Mouse (Mus musculus): ENCODE results near the gene Zfp385a.

The Zfp385a gene

DNA sequence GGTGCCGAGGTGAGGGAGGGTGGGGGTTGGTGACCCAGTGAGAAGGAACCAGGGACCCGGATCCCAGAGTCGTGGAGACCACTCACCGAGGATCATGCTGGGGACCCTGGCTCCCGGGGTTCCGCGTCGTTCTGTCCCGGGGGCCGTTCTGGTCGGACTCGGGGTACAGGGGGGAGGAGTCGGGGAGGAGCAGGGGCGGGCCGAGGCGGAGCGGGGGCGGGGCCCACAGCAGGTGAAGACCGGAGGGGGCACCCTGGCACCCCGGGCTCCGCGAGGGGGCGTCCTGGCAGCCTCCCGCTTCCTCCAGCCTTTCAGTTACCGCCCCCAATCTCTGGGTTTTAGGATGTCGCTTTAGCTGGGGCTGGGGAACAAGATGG lies at the start of gene Zfp385a:
TSS of gene Zfp385a (minus strand) at position 133 of the 377 bp plus-strand sequence.
- peak; percentile 52 for DNase-seq (ENCODE audit: low spot score)

DNA sequence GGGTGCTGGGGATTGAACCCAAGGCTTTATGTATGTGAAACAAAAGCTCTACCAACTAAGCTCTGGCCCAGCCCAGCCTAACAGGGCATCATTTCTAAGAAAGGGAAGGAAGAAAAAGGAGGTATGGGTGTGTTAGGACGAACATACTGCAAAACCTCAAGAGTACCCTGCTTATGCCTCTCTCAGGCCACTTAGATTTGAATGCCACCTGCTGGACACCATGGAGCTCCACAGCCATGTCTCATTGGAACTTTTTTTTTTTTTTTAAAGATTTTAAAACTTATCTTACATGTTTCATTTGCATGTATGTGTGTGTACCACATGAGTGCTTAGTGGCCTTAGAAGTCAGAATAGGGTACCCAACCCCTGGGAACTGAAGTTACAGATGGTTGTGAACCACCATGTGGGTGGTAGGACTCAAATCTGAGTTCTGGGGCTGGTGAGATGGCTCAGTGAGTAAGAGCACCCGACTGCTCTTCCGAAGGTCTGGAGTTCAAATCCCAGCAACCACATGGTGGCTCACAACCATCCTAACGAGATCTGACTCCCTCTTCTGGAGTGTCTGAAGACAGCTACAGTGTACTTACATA lies 48.8 kb upstream of the Zfp385a start:
- DNase-seq (ENCODE audit: low spot score): no peak

DNA sequence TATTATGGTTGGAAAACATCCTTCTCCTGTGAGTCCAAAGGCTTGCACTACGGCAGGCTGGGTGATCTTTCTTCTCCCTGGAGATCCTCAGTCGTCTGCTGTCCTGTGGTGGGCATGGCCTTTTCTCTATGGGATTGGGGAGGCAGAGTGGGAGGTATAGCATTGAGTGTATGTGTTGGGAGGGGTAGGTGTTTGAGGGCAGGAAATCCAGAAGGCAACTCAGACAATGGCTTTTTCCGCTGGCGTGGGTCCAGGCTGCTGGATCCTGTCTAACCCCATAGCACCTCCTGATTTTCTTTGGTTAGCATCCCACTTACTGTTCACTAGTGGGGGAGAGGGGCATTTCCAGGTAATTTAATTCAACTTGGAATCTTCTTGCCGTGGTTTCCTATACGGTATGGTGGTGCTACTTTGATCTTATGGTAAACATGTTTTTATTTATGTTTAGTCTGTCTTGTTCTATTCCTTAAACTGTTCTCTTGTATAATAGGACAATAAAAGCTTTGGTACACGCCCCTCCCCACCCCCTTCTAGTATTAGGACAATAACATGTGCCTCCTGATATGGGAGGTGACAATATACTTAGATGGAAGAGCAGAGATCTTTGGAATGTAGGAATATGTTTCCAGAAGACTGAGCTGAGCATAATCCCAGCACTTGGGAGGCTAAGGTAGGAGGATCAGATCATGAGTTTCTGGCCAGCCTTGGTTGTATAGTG lies 44.0 kb upstream of the Zfp385a start:
- DNase-seq (ENCODE audit: low spot score): no peak

DNA sequence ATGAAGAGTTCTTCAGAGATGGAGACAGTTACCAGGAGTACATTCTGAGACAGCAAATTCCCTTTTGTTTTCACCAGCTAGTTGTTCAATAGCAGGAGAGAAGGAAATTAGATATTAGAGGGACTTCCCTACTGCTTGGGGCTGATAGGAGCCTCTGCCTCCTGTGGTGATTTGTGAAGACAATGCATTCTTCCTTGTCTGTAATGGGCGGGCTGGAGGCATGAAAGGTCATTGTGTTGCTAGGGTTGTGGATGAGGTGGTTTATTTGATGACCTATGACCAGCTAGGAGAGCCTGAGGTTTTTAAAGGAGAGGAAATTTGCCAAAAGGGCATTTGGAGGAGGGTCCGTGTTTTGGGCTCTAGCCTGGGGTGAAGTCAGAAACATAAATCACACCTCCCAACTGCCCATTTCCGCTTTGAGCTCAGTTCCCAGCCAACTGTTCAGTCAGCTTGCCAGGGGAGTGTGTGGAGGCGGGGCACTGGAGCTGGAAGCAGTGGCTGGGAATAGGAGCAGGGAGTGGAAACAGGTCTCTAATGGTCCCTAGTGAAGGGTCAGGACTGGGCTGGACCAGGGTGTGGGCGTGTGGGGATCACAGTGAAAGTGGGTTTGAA lies 43.0 kb upstream of the Zfp385a start:
- DNase-seq (ENCODE audit: low spot score): no peak

DNA sequence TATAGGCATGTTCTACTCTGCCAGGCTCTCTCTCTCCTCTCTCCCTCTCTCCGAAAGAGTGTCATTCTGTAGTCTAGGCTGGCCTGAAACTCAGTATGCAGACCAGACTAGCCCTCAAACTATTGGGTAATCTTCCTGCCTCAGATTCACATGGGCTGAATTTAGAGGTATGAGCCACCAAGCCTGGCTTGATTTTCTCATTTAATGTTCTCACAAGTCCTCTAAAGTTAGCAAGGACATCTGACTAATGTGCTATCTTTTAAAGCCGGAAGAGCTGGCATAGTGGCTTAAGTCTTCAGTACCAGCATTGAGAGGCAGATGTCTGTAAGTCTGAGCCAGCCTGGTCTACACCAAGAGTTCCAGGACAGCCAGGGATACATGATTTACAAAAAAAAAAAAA lies 42.2 kb upstream of the Zfp385a start:
- DNase-seq (ENCODE audit: low spot score): no peak

DNA sequence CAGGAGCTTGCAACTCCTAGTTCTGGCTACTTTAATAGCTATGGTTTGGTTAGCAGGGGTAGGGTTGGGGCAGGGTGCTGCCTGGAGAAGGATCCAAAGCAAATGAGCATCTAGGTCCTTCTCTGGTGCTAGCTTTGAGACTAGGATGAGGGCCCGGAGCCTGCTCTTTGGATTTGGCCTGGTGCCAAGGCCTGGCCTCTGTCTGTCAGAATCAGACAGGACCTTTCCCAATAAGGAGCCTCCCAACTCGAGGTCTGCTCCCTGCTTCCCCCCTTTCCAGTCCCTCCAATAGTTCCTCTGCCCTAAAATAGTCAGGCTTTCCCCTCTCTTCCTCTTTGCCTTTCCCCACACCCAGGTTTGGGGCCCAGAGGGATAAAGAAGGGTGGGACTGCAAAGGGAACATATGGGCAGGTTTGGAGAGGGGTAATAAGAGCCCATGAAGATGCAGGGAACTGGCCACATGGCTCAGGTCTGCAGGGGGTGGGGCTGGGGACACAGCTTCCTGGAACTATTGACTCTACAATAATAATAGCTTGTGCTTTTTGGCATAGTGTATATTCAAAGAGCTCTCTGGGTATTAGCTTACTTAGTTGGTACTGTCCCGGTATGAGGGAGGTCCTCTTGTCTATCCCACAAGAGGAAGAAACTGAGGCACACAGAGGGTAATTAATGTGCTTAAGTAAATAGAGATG lies 38.9 kb upstream of the Zfp385a start:
- DNase-seq (ENCODE audit: low spot score): no peak

DNA sequence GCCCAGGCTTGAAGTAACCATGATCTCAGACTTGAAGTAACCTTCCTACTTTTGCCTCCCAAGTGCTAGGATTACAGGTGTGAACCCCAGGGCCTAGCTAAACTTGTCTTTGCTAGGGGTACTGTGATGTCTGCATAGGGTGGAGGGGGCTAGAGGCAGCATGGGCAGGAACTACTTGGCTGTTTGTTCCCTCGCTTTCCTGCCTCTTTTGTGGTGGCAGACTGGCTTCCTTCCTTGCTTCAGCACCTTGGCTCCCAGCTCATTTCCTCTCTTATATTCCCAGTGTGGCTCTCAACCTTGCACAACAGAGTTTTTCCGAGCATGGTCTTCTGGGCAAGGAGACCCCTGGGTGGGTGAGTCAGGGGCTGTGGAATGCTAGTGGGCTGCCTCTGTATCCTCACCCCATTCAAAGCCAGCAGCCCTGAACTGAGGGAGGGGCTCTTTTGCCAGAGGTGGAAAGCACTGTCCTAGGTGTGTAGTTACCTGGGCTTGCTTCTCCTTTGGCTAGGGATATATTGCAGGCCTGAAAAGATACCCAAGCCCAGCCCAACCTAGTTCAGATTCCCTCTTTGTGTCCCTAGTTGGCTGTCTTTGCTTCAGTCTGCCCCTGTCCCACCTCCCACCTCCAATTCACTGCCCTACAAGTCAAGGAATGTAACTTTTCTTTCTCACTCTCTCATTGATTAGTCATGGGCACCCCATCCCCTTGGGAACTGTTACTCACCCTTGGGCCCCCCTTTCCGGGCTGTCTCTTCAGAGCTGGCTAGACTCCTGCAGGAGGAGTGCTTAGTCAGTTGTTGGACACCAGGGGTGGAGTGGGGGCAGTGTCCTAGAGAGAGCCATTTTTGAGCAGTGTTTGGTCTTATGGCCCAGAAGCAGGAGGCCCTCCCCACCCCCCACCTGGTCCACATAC lies 38.1 kb upstream of the Zfp385a start:
- no peak for DNase-seq (ENCODE audit: low spot score)

DNA sequence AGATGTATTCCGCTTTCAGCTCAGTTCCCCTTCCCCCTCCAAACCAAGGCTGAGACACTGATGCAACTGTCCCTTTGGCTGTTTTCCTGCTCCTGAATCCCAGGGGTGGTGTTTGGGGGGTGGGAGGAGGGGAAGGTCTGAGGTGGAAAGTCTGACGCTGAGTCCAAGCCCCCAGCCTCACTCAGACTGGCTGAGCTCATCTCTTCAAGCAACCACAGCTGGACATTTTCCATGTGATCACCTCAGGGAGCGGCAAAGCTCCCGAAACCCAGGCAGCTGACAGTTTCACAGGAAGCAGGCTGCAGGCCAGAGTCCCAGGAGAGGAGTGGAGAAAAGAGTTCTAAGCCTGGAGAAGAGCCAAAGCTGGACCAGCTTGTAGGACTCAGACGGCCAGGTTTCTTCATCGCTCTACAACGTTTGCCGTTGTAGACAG lies 37.0 kb upstream of the Zfp385a start:
- no peak for DNase-seq (ENCODE audit: low spot score)

DNA sequence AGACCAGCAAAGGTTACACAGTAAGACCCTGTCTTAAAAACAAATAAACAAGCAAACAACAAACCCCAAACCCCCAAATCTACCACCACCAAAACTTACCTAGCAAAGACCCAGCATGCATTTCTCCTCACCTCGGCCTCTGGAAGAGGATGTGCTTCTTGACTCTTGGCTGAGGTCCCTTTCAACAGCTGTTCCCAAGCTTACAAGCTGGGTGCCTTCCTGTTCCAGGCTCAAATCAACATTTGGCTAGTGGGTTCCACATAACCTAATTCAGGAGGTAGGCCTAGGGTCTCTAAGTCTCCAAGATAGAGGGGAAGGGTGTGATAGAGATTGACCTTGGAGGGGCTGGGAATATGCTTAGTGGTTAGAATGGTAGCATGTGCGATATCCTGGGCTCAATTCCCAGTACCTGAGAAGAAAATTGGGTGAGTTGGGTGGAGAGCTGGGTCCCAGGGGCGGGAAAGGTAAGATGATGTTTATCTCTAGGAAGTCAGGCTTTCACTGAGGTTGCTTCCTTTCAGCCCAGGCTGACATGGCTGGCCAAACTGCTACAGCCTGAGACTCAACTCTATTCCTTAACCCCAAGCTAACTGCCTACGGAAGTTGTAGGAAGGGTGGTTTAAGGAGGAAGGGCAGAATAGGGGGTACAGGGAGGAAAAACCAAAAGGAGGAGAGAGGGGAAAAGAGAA lies 35.4 kb upstream of the Zfp385a start:
- DNase-seq (ENCODE audit: low spot score): no peak

DNA sequence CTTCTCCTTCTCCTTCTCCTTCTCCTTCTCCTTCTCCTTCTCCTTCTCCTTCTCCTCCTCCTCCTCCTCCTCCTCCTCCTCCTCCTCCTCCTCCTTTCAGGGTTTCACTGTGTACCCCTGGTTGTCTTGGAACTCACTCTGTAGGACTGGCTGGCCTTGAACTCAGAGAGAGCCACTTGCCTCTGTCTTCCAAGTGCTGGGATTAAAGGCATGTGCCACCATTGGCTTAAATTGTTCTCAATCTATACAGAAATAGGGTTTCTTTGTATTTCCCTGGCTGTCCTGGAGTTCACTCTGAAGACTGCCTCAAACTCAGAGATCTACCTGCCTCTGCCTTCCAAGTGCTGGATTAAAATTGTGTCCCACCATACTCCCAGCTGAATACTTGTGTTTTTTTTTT lies 32.6 kb upstream of the Zfp385a start:
- DNase-seq (ENCODE audit: low spot score): no peak

DNA sequence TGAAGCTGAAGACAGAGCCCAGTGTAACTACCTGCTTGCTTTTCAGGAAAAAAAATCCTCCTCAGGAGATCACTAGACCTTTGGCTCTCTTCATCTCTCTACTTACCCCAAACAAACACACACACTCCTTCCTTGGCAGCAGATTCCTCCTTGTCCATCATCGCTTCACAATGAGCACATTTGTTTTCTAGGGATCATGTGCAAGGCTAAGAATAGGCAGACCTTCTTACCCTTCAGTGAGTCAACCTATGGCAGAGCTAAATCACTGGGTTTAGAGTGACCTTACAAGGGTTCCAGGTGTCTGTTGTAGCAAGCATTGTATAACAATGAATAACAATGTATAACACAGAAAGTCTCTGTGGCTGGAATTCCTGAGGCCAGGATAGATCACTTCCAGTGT lies 31.8 kb upstream of the Zfp385a start:
- DNase-seq (ENCODE audit: low spot score): no peak

DNA sequence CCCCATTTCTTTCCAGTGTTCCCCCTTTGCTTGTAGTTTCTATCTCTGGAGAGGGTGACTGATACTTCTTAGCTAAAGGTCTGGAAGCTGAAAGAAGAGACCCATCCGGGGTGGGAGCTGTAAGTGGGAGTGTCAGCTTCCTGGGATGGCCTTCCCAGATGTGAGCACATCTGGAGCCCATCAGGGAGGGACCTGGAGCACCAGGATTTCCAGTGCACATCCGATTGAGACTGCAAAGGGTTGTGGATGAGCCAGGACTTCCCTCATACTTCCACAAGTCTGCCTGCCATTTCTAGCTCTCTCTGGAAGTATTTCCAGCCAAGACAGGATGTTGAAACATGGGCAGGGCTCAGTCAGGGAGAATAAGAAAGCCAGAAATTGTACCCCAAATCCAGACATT lies 31.3 kb upstream of the Zfp385a start:
- DNase-seq (ENCODE audit: low spot score): no peak

DNA sequence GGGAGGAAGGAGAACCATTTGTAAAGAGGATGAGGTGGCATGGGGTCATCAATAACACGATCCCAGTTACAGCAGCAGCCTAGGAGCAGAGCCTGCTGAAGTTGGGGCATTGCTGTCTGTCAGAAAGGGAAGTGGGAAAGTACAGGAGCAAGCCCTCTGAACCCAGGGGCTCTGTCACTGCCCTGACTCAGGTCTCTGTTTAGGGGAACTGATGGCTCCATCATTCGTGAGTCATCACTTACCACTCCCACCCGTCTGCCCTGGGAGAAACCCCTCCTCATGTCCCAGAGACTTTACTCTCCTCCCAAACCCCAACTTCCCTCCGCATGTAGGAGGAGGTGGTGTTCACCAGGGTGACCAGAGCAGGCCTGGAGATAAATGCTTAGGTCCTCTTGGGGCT lies 30.6 kb upstream of the Zfp385a start:
- DNase-seq (ENCODE audit: low spot score): no peak

DNA sequence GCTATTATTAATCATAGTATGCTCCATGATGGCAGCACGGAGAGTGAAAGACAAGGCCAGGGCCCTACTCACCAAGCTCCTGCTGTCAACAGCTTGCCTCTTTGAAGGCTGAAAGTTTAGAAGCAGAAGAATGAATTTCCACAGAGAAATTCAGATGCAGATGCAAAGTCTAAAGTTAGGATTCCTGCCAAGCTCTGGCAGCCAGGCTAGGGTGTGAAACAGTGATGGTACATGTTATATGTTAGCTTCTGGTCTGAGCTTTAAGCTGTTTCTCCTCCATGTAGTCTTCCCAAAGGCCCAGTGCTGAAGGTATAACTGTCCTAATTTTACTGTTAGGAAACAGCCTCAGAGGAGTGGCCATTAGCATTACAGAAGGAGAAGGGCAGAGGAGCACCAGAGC lies 29.2 kb upstream of the Zfp385a start:
- DNase-seq (ENCODE audit: low spot score): no peak

DNA sequence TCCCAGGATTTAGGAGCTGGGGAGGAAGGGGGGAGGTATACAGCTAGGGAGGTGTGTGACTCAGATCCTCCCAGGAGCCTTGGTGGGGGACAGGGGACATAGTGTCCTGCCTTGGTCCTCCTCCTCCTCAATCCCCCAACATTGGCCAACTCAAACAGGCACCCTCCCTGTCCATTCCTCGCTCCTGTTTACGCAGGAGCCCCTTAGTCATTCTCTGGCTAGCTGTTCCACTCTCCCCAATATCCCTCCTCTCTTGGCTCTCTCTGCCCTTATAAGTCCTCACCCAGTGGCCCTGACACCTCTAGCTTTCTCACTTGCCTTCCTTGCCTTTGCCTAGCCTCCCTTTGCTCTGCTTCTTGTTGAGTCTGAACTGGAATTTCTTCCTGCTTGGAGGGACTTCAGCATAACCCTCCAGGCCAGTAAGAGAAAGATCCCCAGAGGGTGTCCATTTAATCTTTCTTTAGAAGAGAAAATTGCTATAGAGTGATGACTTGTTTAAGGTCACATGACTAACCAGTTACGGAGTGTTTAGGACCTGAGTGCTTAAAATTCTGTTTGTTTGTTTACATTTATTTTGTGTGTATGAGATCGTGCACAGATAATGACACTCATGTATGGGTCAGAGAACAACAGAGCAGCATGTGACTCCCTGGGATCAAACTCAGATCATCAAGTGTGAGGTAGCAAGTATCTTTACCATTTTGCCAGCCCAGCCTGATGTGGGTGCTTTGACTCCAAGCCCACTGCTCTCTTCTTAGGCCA lies 28.5 kb upstream of the Zfp385a start:
- DNase-seq (ENCODE audit: low spot score): no peak

DNA sequence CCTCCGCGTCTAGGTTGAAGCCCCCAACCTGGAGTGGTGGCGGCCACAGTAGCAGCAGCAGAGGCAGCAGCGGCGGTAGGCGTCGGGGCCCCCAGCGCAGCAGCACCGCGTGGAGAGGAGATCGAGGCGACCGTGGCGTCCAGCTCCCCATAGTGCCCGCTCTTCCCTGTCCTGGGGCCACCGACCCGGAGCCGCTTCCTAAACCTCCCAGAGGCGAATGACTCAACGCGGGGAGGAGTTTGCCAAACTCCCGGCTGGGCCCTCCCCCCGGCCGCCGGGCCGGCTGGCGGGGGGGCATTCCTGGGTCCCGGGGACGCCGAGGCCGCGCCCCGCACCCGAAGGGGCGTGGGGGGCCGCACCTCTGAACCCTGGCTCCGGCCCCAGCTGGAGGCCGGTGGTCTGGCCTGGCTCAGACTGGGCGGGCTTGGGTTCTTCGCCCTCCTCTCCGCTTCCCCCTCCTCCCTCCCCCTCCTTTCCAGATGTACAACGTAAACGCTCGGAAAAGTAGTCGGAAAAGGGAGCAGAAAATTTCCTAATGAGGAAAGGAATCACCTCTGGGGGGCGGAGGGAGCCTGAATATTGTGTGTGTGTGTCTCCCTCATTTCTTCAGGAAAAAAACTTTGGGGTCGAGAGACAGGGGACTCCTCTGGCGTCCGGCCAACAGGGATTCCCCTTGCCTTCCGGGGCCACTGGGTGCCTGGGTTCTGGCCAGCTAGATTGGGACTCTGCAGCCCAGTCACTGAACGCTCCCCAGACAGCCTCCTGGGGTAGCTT lies 26.7 kb upstream of the Zfp385a start, which contains the start of gene Itga5:
TSS of gene Itga5 (minus strand) at position 388 of the 774 bp plus-strand sequence.
- DNase-seq (ENCODE audit: low spot score): peak; percentile 79

DNA sequence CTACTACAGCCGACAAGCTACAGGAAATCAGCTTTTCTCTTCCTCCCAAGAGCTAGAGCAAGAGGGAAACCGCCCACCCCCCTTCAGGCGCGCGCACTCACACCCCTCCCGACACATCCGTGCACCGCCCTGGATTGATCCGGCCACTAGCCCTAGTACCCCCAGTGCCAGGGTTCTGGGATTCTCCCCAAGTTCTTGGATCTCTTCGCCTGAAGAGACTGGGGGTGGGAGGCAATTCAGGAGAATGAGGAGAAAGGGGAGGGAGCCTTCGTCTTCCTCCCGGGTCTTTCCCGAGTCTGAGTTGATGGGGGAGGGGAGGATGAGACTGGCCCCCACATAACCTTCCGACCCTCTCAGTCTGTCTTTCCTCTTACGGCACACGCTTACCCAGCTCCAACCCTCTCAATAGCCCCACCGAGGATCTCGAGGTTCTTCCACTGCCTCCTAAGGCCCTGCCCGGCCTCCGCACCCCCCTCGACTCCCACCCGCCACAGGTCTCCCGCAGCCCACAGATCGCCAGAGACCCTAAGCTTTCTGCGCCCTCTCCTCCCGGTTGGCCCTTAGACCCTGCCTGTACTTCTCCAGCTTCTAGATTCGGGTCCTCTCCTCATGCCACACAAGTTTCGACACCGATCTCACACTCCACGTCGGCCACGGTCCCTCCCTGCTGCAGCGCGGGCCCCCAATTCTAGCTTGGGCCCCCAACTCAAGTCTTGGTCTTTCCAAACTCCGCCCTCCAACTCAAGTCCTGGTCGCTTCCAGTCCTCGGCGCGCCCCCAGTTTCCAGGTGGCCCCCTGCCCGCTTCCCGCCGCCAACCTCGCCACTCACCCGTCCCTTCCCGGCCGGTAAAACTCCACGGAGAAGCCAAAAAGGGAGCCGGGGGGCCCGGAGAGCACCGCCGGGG lies 25.8 kb upstream of the Zfp385a start:
- no peak for DNase-seq (ENCODE audit: low spot score)

DNA sequence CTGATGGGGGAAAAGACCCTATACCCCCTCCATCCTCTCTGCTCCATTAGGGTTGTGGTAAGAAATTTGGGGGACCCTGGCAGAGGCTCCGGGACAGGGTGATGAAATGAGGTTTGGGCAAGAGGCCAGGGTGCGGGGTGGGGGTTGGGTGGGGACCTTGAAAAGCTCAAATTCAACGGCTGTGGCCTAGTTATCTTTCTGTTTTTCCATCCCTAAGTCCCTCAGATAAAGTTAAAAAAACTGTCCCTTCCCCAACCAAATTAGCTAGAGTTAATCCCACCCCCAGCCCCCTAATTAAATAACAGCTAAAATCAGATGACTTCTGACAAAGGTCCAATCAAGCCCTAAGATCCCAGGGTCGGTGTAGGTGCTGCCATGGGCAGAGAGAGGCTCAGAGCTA lies 24.9 kb upstream of the Zfp385a start:
- no peak for DNase-seq (ENCODE audit: low spot score)

DNA sequence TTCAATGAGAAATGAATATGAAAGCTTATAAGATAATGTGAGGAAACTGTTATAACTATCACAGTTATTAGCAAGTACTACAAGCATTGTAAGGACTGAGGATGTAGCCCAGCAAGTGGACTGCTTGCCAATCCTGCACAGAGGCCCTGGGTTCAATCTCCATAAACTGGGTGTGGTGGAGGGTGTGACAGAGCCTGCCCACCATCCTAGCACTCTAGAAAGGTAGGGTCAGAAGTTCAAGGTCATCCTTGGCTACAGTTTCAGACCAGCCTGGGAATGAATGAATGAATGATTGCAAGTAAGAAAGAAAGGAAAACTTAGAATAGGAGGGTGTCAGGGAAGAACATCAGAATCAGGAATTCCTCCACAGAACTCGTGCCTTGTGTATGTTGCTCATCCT lies 23.9 kb upstream of the Zfp385a start:
- DNase-seq (ENCODE audit: low spot score): no peak
